Mouse (Mus musculus): Measurements from ENCODE around the gene Adamts8.

The Adamts8 gene

DNA sequence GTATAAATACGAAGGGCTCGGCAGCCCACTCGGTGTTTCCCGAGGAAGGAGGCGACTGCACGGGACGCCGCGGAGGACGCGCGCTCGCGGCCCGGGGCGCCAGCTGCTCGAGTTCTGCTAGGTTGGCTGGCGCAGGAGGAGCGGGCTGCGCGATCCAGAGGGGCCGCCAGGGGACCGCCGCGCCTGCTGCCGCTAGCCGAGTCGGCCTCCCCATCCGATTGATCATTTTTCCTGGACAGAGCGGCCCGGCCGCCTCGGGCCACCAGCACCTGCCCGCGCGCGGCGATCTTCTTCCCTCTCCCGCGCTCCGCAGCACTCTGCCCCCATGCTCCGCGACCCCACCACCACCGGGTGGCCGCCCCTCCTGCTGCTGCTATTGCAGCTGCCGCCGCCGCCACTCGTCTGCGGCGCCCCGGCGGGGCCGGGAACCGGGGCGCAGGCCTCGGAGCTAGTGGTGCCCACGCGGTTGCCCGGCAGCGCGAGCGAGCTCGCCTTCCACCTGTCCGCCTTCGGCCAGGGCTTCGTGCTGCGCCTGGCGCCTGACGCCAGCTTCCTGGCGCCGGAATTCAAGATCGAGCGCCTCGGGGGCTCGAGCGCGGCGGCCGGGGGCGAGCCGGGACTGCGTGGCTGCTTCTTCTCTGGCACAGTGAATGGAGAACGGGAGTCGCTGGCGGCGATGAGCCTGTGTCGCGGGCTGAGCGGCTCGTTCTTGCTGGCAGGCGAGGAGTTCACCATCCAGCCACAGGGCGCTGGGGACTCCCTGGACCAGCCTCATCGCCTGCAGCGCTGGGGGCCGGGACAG lies at the start of gene Adamts8:
Gene Adamts8, plus strand, starts transcription at position 51 of the 802 bp plus-strand sequence.
- in situ Hi-C loops (cut with MboI) = no loop called here

DNA sequence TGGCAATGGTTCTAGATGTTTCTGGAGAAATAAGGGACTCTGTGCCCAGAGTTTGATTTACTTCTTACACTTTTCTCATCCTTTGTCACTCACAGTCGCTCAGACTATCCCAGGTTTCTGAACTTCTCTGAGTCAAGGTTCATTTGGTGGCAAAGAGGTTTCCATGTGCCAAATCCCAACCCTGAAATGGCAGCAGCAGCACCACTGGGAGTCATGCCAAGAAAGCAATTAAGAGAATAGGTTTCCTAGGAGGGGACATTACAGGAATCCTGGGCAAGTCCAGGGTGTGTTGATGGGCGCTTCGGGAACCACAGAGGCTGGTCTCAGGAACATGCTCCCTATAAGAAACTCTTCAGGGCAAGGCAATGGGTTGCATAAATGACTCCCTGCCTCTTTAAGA lies 46.7 kb upstream of the Adamts8 start:
- in situ Hi-C loops (cut with MboI) = no loop called here

DNA sequence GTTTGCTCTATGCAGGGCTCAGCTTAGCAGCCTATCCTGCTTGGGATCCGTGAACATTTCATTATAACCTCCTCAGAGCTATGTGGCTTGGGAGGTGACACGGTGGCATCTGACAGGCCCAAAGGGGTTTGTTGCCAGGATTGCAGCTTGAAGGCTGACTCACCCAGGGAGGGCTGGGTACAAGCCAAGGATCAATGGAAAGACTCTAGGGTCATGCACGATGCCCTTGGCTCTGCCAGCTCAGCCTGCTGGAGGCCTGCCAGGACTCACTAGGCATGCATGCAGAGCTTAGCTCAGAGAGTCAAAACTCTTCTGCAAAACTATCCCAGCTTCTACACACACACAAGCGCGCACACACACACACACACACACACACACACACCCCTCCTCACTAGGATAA lies 45.6 kb upstream of the Adamts8 start:
- in situ Hi-C loops (cut with MboI) = no loop called here

DNA sequence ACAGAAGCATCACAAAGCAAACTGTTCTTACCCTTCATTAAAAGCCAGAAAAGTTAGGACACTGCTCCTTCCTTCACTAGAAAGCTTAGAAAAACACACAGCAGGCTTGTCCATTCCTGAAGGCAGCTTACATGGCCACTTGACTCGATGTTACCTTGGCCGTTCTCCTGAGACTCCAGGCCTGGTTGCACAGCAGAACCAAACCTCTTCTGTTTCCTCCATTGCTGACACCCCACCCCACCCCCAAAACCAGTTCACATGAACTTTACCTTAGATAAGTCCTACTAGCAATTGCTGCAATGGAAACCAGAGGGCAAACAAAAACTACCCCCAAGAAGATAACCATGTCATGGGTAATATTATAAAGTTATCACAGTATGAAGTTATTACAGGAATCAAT lies 45.2 kb upstream of the Adamts8 start:
- in situ Hi-C loops (cut with MboI) = no loop called here

- in situ Hi-C loops (cut with MboI) = no loop called here
Observed at GRCm38 (mm10) chr9:30902152-30902551, 40.2 kb upstream of the Adamts8 start.

- in situ Hi-C loops (cut with MboI) = no loop called here
Observed at GRCm38 (mm10) chr9:30902641-30903040, 39.7 kb upstream of the Adamts8 start.

DNA sequence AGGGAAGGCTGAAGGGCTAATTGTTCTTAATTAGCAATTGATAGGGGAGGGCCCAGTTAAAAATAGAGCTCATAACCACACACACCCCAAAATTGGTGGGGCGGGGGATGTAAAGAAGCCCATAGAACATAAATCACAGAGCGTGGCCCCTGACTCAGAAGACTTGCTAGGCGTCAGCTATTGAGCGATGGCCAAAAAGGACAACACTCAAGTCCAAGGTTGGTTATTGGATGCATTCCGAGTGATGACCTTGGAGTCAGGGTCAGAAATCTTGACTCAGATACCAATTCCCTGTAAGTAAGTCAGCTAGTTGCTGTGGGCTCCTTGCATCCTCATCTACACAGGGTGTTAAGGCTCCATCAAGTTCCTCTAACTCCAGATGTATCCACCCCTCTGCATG lies 39.1 kb upstream of the Adamts8 start:
- in situ Hi-C loops (cut with MboI) = no loop called here

- in situ Hi-C loops (cut with MboI) = no loop called here
Observed at GRCm38 (mm10) chr9:30905861-30906260, 36.5 kb upstream of the Adamts8 start.

DNA sequence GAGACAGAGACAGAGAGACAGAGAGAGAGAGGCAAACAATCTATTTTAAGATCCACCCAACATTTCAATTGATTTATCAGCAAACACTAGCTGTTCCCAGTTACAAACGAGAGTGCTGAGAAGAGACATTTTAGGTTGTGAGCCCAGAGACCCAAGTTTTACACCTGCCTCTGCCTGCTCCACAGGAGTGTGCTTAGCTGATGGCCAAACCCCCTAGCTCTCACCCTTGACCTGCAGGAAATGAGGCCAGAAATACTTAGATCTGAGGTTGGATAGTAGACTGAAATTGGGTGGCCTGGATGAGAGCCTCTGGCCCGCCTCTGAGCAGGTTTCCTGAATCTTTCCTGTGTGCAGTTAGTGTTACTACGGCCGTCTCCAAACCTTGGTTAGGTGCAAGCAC lies 35.9 kb upstream of the Adamts8 start:
- in situ Hi-C loops (cut with MboI) = no loop called here

GRCm38 (mm10) chr9:30907677-30908295 lies 34.6 kb upstream of the Adamts8 start:
- in situ Hi-C loops (cut with MboI) = no loop called here

- in situ Hi-C loops (cut with MboI) = no loop called here
Observed at GRCm38 (mm10) chr9:30908296-30908690, 34.1 kb upstream of the Adamts8 start.

DNA sequence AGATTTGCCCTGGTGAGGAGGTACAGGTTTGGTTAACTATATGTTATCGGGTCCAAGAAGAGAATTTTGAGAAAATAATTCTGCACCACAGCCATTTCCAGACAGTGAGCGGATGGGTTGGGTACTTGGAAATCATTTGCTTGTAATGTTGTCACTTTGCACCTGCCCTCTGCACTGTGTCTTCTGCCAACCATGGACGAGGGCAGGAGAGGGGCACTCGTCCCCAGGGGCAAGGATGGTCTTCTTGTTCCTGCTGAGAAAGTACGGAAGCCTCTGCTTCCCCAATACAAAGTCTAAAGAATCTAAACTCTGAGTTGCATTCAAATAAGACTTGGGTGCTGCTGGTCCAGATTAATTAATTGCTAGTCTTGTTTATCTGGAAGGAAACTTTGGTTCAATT lies 33.4 kb upstream of the Adamts8 start:
- in situ Hi-C loops (cut with MboI) = no loop called here

GRCm38 (mm10) chr9:30910491-30910890 lies 31.9 kb upstream of the Adamts8 start:
- in situ Hi-C loops (cut with MboI) = no loop called here

GRCm38 (mm10) chr9:30912161-30912560 lies 30.2 kb upstream of the Adamts8 start:
- in situ Hi-C loops (cut with MboI) = no loop called here

DNA sequence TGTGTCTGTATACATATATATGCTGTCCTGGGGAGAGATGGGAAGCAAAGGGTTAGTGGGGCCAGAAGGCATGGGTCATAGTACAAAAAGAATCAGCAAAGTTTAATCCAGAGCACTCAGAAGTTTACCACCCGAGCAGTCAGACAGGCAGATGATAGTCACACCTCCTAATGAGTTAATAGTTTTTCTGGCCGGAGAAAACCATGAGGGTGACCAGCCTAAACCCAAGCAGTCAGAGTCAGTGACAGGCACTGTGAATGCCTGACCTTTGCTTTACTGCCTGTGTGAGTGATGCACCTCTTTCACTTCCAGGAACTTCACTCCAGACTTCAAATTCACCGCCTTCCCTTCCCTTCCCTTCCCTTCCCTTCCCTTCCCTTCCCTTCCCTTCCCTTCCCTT lies 28.9 kb upstream of the Adamts8 start:
- in situ Hi-C loops (cut with MboI) = no loop called here

DNA sequence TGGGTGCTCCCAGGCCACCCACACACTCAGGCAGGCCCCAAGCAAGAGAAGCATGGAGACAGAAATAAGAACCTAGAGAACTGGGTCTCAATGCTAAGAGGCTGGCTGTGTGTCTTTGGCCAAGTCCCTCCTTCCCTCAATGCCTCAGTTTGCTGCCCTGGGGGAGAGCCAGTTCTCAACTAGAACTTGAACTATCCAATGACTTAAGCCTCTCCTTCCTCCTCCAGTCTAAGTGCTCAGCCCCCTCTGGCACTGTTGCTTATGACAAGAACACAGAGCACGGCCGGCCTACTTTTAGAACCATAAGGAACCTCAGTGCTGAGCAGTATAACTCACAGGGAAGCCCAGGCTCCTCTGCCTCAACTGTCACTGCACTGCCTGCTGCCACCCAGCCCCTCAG lies 28.1 kb upstream of the Adamts8 start:
- in situ Hi-C loops (cut with MboI) = no loop called here

DNA sequence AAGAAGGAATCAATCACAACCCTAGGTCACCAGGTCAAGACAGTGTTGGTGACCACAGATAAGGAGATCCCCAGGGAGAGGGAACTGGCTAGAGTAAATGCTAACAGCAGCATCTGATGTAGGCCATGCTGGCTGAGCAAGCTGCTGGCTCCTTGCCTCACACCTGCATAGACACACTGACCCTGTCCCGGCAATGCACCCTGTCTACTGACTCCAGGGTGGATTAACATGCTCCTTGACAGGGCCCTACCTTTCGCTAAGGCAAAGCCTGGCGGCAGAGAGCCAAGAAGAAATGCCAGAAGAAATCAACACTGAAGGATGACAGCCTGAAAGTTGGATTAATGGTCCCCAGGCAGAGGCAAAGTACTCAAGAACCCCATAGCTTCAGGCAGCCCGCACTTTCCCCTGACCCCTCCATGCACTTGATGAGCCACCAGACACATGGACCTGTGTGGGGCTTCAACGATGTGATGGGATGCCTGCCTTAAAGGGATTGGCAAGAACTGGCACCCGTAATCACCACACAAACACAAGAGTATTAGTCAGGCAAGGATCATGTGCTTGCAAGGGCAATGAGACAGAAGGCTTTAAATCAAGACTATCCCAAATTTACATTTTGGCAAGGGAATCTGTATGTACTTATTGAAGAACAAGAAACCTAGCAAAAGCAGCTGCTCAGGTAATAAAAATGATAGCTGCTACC lies 25.9 kb upstream of the Adamts8 start:
- in situ Hi-C loops (cut with MboI) = no loop called here

DNA sequence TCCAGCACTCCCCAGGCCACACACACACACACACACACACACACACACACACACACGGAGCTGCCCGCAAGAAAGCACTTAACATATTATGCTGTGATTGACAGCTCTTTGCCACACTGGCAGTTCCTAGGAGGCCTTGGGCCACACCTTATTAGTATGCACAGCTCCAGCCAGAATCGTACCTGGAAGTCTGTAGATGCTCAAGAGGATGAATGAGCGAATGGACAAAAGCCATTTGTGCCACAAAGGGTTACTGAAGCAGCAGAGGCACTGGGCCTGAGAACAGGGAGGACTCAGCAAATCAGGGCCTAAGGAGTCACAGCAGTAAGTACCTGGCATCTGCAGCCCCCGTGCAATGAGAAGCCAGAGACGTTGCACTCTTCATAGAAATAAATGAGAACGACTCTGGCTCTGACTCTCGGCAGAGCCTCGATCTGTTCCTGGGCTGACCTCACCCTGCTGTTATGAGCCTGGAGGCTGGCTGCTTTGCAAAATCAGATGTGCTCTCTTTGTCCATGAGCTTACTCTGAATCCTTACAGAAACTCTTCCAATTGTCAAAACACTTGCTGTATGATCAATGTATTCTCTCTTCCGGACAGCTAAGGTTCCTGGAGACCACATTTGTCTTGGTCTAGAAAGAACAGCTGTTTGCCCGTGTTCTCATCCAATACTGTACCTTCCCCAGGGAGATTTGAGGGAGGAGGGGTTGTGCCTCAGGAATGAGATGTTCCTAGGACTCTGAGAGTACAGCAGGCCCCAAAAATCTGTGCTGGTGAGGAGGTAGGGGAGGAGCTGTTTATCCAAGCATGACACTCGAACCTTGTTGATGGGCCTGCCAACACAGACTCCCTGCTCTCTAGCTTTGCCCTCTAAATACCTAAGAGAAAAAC lies 23.7 kb upstream of the Adamts8 start:
- in situ Hi-C loops (cut with MboI) = no loop called here

DNA sequence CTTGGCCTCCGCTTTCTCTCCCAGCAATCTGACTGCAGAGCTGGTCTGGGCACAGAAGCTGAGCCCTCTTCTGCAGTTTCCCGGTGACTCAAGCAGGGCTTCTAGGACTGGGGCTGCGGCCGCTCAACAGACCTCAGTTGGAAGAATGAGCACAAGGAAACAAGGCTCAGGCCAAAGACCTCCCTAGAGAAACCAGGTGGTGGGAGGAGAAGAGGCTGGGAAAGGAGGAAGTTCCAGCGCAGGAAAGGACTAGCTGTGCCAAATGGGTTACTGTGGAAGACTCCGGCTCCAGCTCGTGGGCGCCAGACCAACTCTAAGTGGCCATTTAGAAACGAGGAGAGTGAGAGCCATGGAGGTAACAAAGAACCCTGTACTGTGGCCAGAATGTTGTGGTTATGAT lies 22.7 kb upstream of the Adamts8 start:
- in situ Hi-C loops (cut with MboI) = no loop called here

- in situ Hi-C loops (cut with MboI) = no loop called here
Observed at GRCm38 (mm10) chr9:30920736-30921135, 21.6 kb upstream of the Adamts8 start.

GRCm38 (mm10) chr9:30921261-30922103 lies 20.9 kb upstream of the Adamts8 start:
- in situ Hi-C loops (cut with MboI) = no loop called here

All from mature B cell (primary cell).